Mouse (Mus musculus) midbrain, embryonic 11.5 days (tissue): ENCODE data around the gene Morf4l1. TPM values are rescaled to one million over a fixed set of nuclear protein-coding genes. Genes with fewer than 3 reads are reported as not detected.

Source experiments
- ATAC-seq: fragments of 200-750 bp; cut with Nextera tagmentation; 2 replicates; pipeline ENCODE4 v1.8.0; 2017; ENCODE audit warnings: moderate TSS enrichment, moderate library complexity; ENCODE audit not compliant: low FRiP score
- DNase-seq: peaks from one replicate; pipeline ENCODE4 v3.0.0; 2015; ENCODE audit warnings: low spot score; ENCODE audit errors: missing footprints
- H3K27ac ChIP-seq: fragments of 300-500 bp; sonication (generic); 2 replicates; pipeline ENCODE4 v1.5.1; 2014; ENCODE audit warnings: low read depth, low read length
- H3K27me3 ChIP-seq: fragments of 300-500 bp; sonication (generic); 2 replicates; pipeline ENCODE4 v1.6.1; 2014; ENCODE audit warnings: mild to moderate bottlenecking, low read length, moderate library complexity, mixed read lengths; ENCODE audit not compliant: control insufficient read depth, insufficient read depth
- H3K36me3 ChIP-seq: fragments of 300-500 bp; sonication (generic); 2 replicates; pipeline ENCODE4 v1.6.1; 2014; ENCODE audit warnings: mild to moderate bottlenecking, low read length, moderate library complexity, mixed read lengths; ENCODE audit not compliant: control insufficient read depth, insufficient read depth
- H3K4me1 ChIP-seq: fragments of 300-500 bp; sonication (generic); 2 replicates; pipeline ENCODE4 v1.6.1; 2014; ENCODE audit warnings: low read length; ENCODE audit not compliant: control insufficient read depth, insufficient read depth
- H3K4me2 ChIP-seq: fragments of 300-500 bp; sonication (generic); 2 replicates; pipeline ENCODE4 v1.6.1; 2014; ENCODE audit warnings: mild to moderate bottlenecking, moderate library complexity
- H3K4me3 ChIP-seq: fragments of 300-500 bp; sonication (generic); 2 replicates; pipeline ENCODE4 v1.5.1; 2014; ENCODE audit warnings: low read depth, low read length
- H3K9ac ChIP-seq: fragments of 300-500 bp; sonication (generic); 2 replicates; pipeline ENCODE4 v1.6.1; 2014; ENCODE audit warnings: low read length
- H3K9me3 ChIP-seq: fragments of 300-500 bp; sonication (generic); 2 replicates; pipeline ENCODE4 v1.6.1; 2016; ENCODE audit warnings: low read length; ENCODE audit not compliant: control insufficient read depth
- WGBS: fragments of 180-500 bp; shearing (Covaris S2); extraction: QIAGEN DNeasy Blood & Tissue Kit; methylation state at CpG from one replicate; pipeline ENCODE4 v1.1.7; 2014; 5-methylcytosine and 5-hydroxymethylcytosine counted together
- polyA plus RNA-seq: library from polyadenylated mRNA; unstranded; fragments of >200 nt; fragmentation: Nextera tagmentation; extraction: Ambion mirVana; gene quantifications from 2 replicates; pipeline ENCODE4 v1.2.1, GENCODE M21; 2014

Gene Morf4l1
- 573 and 605 TPM in 2 replicates for polyA plus RNA-seq

DNA sequence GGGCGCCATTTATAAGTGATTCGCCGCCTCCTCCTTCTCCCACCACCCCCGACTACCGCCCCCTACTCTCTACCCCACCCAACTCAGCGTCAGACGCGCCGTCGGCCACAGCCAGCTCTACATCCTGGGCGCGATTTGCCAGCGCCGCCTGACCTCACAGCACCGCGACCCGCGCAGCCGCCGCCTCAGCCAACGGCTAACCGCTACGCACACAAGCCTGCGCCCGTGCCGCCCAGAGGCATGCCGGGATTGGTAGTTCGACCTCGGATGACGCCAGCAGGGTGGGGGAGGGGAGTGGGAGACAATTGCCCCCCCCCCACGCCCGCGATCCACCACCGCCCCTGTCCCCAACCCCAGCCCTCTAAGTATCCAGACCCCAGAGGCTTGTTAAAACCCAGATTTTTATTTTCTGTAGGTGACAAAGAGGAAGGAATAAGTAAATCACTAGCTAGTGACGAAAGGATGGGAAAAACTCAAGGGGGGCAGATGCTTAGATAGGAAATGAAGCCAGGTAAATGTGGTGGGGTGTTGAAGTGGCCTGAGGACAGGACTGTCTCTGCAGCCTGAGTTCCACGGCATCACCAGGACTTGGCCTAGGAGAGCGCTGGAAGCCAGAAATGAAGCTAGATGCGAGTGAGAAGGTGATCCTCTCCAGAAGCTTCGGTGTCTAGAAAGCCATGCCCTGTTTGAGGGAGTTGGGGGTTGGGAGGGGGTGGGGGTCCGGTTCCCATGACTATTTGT, at the start of gene Morf4l1:
Gene Morf4l1, minus strand, starts transcription at position 208 of the 741 bp plus-strand sequence.
- Histone ChIP-seq H3K4me2 (peak within 1 kb of the TSS; percentile 94), H3K4me1 (peaks cover 13% of the 10 kb centered on the region; the same call in 1 of the 2 replicates), H3K4me3 (peak within 1 kb of the TSS; percentile 95), H3K9ac (peak within 1 kb of the TSS; percentile 99), H3K36me3 (no peaks in the 10 kb centered on the region), H3K9me3 (no peaks in the 10 kb centered on the region), H3K27ac (peak within 1 kb of the TSS; percentile 95), H3K27me3 (no peaks in the 10 kb centered on the region)
- WGBS, result 1% methylated on average over 39 of the region's 40 CpGs
- ATAC-seq, result peak; percentile 99
- DNase-seq, result peak; percentile 99

DNA sequence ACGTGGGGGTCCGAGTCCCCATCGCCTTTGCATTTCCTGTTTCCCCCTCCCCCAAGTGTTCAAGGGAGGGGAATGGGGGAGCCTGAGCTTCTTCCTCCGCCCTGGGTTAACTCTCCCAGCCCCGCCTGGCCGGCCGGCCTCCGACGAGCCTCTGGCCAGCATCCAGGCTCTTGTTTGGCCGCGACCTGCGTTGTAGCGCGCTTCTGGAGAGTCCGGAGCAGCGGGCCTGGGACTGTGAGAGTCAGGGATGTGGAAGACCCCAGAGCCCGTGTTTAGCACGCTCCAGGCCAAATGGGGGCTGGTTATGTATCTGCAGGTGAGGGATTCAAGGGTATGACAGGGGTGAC, 49.1 kb upstream of the Morf4l1 start:
- 0% methylated on average over 18 of the region's 18 CpGs for WGBS
- no peaks in the 10 kb centered on the region for H3K9me3 ChIP-seq
- H3K27ac ChIP-seq, result peak overlapping the region; percentile 80
- H3K36me3 ChIP-seq, result no peaks in the 10 kb centered on the region
- peak; percentile 96 for DNase-seq
- H3K4me3 ChIP-seq, result peak overlapping the region; percentile 56
- peaks cover 12% of the 10 kb centered on the region for H3K4me1 ChIP-seq
- peak; percentile 66 for ATAC-seq
- H3K27me3 ChIP-seq, result no peaks in the 10 kb centered on the region
- H3K9ac ChIP-seq, result peak overlapping the region; percentile 84
- peak overlapping the region; percentile 70 for H3K4me2 ChIP-seq

DNA sequence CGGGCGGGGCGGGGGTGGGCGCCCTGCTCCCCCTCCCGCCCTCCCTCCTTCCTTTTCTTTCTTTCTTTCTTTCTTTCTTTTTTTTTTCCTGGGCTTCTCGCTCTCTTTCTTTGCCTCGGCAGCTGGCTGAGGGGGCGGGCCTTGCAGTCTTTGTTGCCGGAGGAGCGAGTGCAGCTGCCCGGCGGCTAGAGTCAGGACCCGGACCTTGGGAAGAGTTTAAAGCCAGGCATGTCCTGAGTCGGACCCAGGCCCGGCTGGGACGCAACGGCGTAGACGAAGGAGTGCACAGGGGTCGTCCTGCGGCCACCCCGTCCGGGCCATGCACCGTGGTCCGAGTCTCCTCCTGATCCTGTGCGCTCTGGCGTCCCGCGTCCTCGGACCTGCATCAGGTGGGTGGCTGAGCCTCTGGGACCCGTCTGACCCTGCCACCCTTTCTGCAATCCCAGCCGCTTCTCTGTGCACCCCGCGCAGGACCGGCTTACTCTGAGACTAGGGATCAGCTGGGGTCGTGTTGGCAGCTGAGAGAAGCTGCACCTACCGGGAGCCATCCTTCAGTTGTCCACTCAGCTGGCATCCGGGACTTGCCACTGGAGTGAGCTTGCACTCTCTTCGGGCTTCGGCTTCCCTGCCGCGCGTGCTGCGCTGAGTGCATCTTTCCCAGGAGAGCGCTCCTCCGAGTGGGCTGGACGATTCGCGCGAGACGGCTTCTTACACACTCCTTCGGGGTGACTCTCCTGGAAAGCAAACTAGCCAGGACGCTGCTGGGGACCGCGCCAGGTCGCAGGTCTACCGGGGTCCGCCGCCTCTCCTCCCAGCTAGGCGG, 48.6 kb upstream of the Morf4l1 start, which contains the start of gene Adamts7:
Gene Adamts7, plus strand, starts transcription at position 144 of the 823 bp plus-strand sequence.
- DNase-seq, result peak; percentile 98
- Histone ChIP-seq H3K36me3 (no peaks in the 10 kb centered on the region), H3K4me3 (peak within 1 kb of the TSS; percentile 56), H3K4me2 (peak within 1 kb of the TSS; percentile 70), H3K4me1 (peaks cover 12% of the 10 kb centered on the region), H3K9me3 (no peaks in the 10 kb centered on the region), H3K27ac (peak within 1 kb of the TSS; percentile 80), H3K9ac (peak within 1 kb of the TSS; percentile 84), H3K27me3 (no peaks in the 10 kb centered on the region)
- under 1% methylated on average over 52 of the region's 60 CpGs for WGBS
- peak; percentile 82 for ATAC-seq

DNA sequence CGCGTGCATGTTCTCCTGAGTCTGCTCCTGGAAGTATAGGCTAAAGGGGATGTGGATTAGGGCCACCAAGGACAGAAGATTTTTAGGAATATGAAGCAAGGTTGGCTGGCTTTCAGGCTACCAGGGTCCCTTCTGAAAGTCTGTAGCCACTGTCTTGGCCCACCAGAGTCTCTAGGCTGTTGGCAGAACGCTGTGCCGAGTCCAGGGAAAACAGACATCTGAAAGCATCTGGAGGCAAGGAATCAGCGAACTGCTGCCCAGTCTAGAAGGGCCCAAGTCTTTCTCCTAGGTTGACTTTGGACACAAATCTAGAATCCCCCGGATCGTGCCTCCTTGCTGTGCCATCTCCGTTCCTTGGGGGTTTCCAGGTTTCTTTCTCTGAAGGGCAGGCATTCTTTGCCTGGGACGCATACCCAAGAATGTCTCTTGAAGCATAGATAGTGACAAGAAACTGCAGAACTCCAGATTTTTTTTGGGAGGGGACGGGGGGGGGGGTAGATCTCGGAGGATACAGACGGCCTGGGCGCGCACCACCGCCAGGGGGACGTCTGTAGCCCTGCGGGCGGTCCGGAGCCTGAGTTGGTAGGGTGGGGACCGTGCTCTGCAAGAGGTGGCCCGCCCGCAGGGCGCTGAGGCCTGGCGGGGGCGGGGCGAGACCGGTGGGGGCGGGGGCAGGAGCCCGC, 47.8 kb upstream of the Morf4l1 start:
- WGBS, result 10% methylated on average over 26 of the region's 29 CpGs
- peak; percentile 93 for DNase-seq
- Histone ChIP-seq H3K9me3 (no peaks in the 10 kb centered on the region), H3K4me3 (peak overlapping the region; percentile 56), H3K27me3 (no peaks in the 10 kb centered on the region), H3K4me1 (peaks cover 12% of the 10 kb centered on the region), H3K9ac (peak overlapping the region; percentile 84), H3K4me2 (peak overlapping the region; percentile 70), H3K36me3 (no peaks in the 10 kb centered on the region), H3K27ac (peak overlapping the region; percentile 80; the same call in 1 of the 2 replicates)
- peak; percentile 86 for ATAC-seq

DNA sequence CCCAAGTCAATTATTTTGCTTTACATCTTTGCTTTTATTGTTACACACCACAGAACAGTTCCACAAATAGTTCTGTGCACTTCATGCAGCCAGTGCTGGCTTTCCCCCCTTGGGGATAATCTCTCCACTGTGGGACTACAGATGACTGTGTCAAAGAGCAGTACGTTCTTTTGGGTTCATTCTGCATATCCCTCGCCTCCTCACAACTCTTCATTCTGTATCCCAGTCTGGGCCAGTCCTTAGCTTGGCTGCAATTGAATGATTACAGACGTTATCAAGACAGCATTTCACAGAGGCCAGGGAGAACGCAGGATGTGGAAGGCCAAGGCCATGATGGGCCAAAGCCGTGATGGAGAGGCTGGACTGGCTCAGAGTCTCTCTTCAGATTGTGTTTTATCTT, 32.3 kb upstream of the Morf4l1 start:
- H3K36me3 ChIP-seq, result no peaks in the 10 kb centered on the region
- H3K9me3 ChIP-seq, result no peaks in the 10 kb centered on the region
- no peak overlapping the region for H3K27ac ChIP-seq
- H3K4me3 ChIP-seq, result no peak overlapping the region
- no peak overlapping the region for H3K9ac ChIP-seq
- H3K4me2 ChIP-seq, result no peak overlapping the region
- no peaks in the 10 kb centered on the region for H3K27me3 ChIP-seq
- H3K4me1 ChIP-seq, result no peaks in the 10 kb centered on the region
- 85% methylated on average over 5 of the region's 5 CpGs for WGBS
- ATAC-seq (no peak), DNase-seq (no peak)

DNA sequence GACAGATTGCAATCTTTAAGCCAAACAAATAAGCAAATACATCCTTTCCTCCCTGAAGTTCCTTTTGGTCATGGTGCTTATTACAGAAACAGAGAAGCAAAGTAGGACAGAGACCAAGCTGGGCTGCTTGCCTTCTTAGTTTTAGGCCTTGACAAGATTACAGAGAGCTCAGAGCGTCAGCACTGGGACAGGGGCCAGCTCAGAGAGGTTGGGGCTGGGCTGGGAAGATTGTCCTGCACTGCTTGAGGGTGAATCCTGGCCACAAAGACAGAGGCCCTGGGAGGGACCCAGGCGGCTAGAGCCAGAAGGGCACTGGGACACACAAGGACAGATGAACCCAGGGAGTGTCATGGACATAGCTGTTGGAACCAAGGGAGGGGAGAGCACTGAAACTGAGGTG, 31.2 kb upstream of the Morf4l1 start:
- no peak overlapping the region for H3K4me3 ChIP-seq
- no peaks in the 10 kb centered on the region for H3K36me3 ChIP-seq
- DNase-seq (no peak), ATAC-seq (no peak)
- H3K27me3 ChIP-seq, result no peaks in the 10 kb centered on the region
- H3K4me2 ChIP-seq, result no peak overlapping the region
- no peak overlapping the region for H3K27ac ChIP-seq
- H3K4me1 ChIP-seq, result no peaks in the 10 kb centered on the region
- WGBS, result 48% methylated on average over 2 of the region's 2 CpGs
- no peaks in the 10 kb centered on the region for H3K9me3 ChIP-seq
- no peak overlapping the region for H3K9ac ChIP-seq

DNA sequence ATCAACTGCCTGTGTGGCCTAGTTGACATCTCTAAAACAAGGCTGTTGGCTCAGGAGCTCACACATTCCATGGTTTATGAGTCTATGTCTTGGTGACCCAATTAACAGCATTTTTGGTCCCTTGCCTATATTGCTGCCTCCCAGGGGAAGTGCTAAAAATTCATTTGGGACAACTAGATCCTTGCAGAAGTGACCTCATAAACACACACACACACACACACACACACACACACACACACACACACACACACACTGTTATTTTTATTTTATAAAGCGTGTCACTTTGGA, 22.0 kb upstream of the Morf4l1 start:
- H3K4me1 ChIP-seq, result peaks cover 2% of the 10 kb centered on the region; the same call in 1 of the 2 replicates
- H3K9ac ChIP-seq, result no peak overlapping the region
- no peaks in the 10 kb centered on the region for H3K27me3 ChIP-seq
- H3K4me3 ChIP-seq, result no peak overlapping the region
- no peak overlapping the region for H3K4me2 ChIP-seq
- no peak for DNase-seq
- H3K27ac ChIP-seq, result no peak overlapping the region
- H3K9me3 ChIP-seq, result no peaks in the 10 kb centered on the region
- ATAC-seq, result no peak
- WGBS, result 96% methylated on average over 1 of the region's 1 CpGs
- H3K36me3 ChIP-seq, result no peaks in the 10 kb centered on the region

DNA sequence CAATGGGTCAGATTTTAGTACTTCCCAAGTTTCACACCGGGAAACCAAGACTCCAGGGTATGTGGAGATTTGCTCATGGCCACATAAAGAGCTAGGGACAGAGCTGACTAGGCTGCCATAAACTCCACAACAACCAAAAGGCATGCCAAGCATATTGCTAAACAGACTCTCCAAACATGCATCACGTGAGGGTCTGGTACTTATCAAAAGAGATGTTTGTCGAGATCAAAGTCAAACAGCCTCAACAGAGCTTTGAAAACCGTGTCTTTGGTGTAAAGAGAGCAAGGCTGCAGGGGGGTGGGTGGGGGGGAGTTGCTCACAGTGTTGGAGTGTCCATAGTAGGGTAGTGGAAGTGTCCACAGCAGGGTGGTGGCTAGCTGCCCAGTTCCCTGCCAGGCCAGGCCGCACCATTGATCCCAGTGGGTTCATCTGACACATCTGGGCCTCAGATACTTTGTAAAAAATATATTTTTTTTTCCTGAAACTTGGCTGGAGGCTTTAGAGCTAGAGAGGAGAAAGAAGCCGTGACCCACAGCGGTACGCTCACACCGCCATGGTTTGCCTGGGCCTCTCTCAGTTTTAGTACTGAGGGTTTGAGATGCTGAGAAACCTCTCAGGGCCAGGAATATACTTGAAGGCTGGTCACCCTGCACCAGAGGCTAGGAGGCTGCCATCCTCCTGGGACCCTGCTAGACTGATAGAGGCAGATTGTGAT, 21.5 kb upstream of the Morf4l1 start:
- no peak for ATAC-seq
- no peaks in the 10 kb centered on the region for H3K36me3 ChIP-seq
- WGBS, result 78% methylated on average over 9 of the region's 9 CpGs
- H3K9ac ChIP-seq, result no peak overlapping the region
- H3K4me3 ChIP-seq, result no peak overlapping the region
- peaks cover 2% of the 10 kb centered on the region; the same call in 1 of the 2 replicates for H3K4me1 ChIP-seq
- no peak overlapping the region for H3K27ac ChIP-seq
- H3K27me3 ChIP-seq, result no peaks in the 10 kb centered on the region
- no peak overlapping the region for H3K4me2 ChIP-seq
- H3K9me3 ChIP-seq, result no peaks in the 10 kb centered on the region
- DNase-seq, result no peak
